Mouse (Mus musculus) intestine, embryonic 14.5 days (tissue): ENCODE results near the gene Prkcg. TPM values are rescaled to one million over a fixed set of nuclear protein-coding genes. Genes with fewer than 3 reads are reported as not detected.

Experiments
- ATAC-seq: fragments of 200-750 bp; cut with Nextera tagmentation; replicated peaks from 2 replicates; pipeline ENCODE4 v1.8.0; 2017; ENCODE audit warnings: low read depth, moderate number of reproducible peaks, moderate TSS enrichment, moderate library complexity; ENCODE audit not compliant: low FRiP score, low TSS enrichment
- DNase-seq: peaks from one replicate; pipeline ENCODE4 v3.0.0-alpha.2; 2018; ENCODE audit warnings: low spot score
- H3K27ac ChIP-seq: fragments of 300-500 bp; sonication (generic); 2 replicates; pipeline ENCODE4 v1.5.1; 2014; ENCODE audit warnings: low read depth, mild to moderate bottlenecking, control low read depth
- H3K27me3 ChIP-seq: fragments of 300-500 bp; sonication (generic); replicated peaks from 2 replicates; pipeline ENCODE4 v1.6.1; 2014; ENCODE audit warnings: low read length, control low read depth; ENCODE audit not compliant: control insufficient read depth, insufficient read depth
- H3K36me3 ChIP-seq: fragments of 300-500 bp; sonication (generic); 2 replicates; pipeline ENCODE4 v1.6.1; 2014; ENCODE audit warnings: low read length, control low read depth; ENCODE audit not compliant: control insufficient read depth, insufficient read depth
- H3K4me1 ChIP-seq: fragments of 300-500 bp; sonication (generic); replicated peaks from 2 replicates; pipeline ENCODE4 v1.6.1; 2014; ENCODE audit warnings: low read length, control low read depth, mixed read lengths; ENCODE audit not compliant: control insufficient read depth, insufficient read depth
- H3K4me2 ChIP-seq: fragments of 300-500 bp; sonication (generic); 2 replicates; pipeline ENCODE4 v1.6.1; 2014; ENCODE audit warnings: low read length
- H3K4me3 ChIP-seq: fragments of 300-500 bp; sonication (generic); 2 replicates; pipeline ENCODE4 v1.5.1; 2014; ENCODE audit warnings: low read depth, low read length, control low read depth, mixed read lengths
- H3K9ac ChIP-seq: fragments of 300-500 bp; sonication (generic); 2 replicates; pipeline ENCODE4 v1.6.1; 2014; ENCODE audit warnings: mild to moderate bottlenecking, low read length
- H3K9me3 ChIP-seq: fragments of 300-500 bp; sonication (generic); 2 replicates; pipeline ENCODE4 v1.6.1; 2016; ENCODE audit warnings: low read length, control low read depth; ENCODE audit not compliant: control insufficient read depth
- WGBS: fragments of 180-500 bp; shearing (Covaris S2); extraction: QIAGEN DNeasy Blood & Tissue Kit; methylation state at CpG from one replicate; pipeline ENCODE4 v1.1.7; 2014; 5-methylcytosine and 5-hydroxymethylcytosine counted together
- polyA plus RNA-seq: library from polyadenylated mRNA; unstranded; fragments of >200 nt; fragmentation: Nextera tagmentation; extraction: Ambion mirVana; gene quantifications from 2 replicates; pipeline ENCODE4 v1.2.1, GENCODE M21; 2014

Gene Prkcg
- polyA plus RNA-seq, 1 experiment from 2014 or later = 0.70 TPM

GRCm38 (mm10) chr7:3332619-3333521 lies 43.9 kb downstream of the Prkcg start, which contains the start of gene Cacng7:
Gene Cacng7, plus strand, starts transcription at chr7:3332955.
- Histone ChIP-seq H3K4me2 (peak within 1 kb of the TSS; percentile 67), H3K27me3 (no peaks in the 10 kb centered on the region; the same call in 1 of the 2 replicates), H3K9me3 (no peaks in the 10 kb centered on the region), H3K4me3 (peak within 1 kb of the TSS; percentile 60), H3K27ac (peak within 1 kb of the TSS; percentile 83), H3K9ac (peak within 1 kb of the TSS; percentile 72), H3K36me3 (no peaks in the 10 kb centered on the region), H3K4me1 (peaks cover 16% of the 10 kb centered on the region; the same call in 1 of the 2 replicates)
- DNase-seq = peak; percentile 82
- ATAC-seq = peak; percentile 48; the same call in 1 of the 2 replicates
- 1% methylated on average over 65 of the region's 65 CpGs for WGBS

GRCm38 (mm10) chr7:3333542-3333941 lies 44.6 kb downstream of the Prkcg start:
- H3K27ac ChIP-seq = peak overlapping the region; percentile 83
- ATAC-seq = no peak
- no peak for DNase-seq

GRCm38 (mm10) chr7:3336412-3336811 lies 47.4 kb downstream of the Prkcg start:
- peaks cover 5% of the 10 kb centered on the region; the same call in 1 of the 2 replicates for H3K4me1 ChIP-seq
- 70% methylated on average over 17 of the region's 17 CpGs for WGBS
- DNase-seq = no peak
- H3K4me3 ChIP-seq = no peak overlapping the region
- no peak overlapping the region for H3K27ac ChIP-seq
- no peak for ATAC-seq
- H3K9me3 ChIP-seq = no peaks in the 10 kb centered on the region
- no peak overlapping the region for H3K4me2 ChIP-seq
- peaks cover 19% of the 10 kb centered on the region for H3K36me3 ChIP-seq
- H3K27me3 ChIP-seq = no peaks in the 10 kb centered on the region; the same call in 1 of the 2 replicates
- no peak overlapping the region for H3K9ac ChIP-seq

More at GRCm38 (mm10) chr7:3333542-3333941, 44.6 kb downstream of the Prkcg start:
- Histone ChIP-seq H3K4me1 (peaks cover 16% of the 10 kb centered on the region; the same call in 1 of the 2 replicates), H3K4me3 (peak overlapping the region; percentile 60), H3K27me3 (no peaks in the 10 kb centered on the region; the same call in 1 of the 2 replicates), H3K4me2 (peak overlapping the region; percentile 67), H3K9ac (peak overlapping the region; percentile 72), H3K36me3 (no peaks in the 10 kb centered on the region), H3K9me3 (no peaks in the 10 kb centered on the region)
- WGBS = 8% methylated on average over 5 of the region's 5 CpGs

GRCm38 (mm10) chr7:3338286-3338935 lies 49.4 kb downstream of the Prkcg start:
- no peak for ATAC-seq
- 65% methylated on average over 11 of the region's 11 CpGs for WGBS

GRCm38 (mm10) chr7:3339010-3339409 lies 50.0 kb downstream of the Prkcg start:
- Histone ChIP-seq H3K36me3 (peaks cover 30% of the 10 kb centered on the region), H3K27ac (no peak overlapping the region), H3K9me3 (no peaks in the 10 kb centered on the region), H3K4me3 (no peak overlapping the region), H3K27me3 (no peaks in the 10 kb centered on the region; the same call in 1 of the 2 replicates), H3K4me1 (no peaks in the 10 kb centered on the region; the same call in 1 of the 2 replicates), H3K4me2 (no peak overlapping the region), H3K9ac (no peak overlapping the region)
- WGBS = 89% methylated on average over 11 of the region's 11 CpGs
- ATAC-seq = no peak
- no peak for DNase-seq

More at GRCm38 (mm10) chr7:3338286-3338935, 49.4 kb downstream of the Prkcg start:
- Histone ChIP-seq H3K9me3 (no peaks in the 10 kb centered on the region), H3K27ac (no peak overlapping the region), H3K4me2 (no peak overlapping the region), H3K4me3 (no peak overlapping the region), H3K9ac (no peak overlapping the region), H3K36me3 (peaks cover 29% of the 10 kb centered on the region), H3K27me3 (no peaks in the 10 kb centered on the region; the same call in 1 of the 2 replicates), H3K4me1 (peaks cover 4% of the 10 kb centered on the region; the same call in 1 of the 2 replicates)
- DNase-seq = no peak

- 91% methylated on average over 3 of the region's 3 CpGs for WGBS
- H3K9ac ChIP-seq = no peak overlapping the region
- H3K4me3 ChIP-seq = no peak overlapping the region
- ATAC-seq (no peak), DNase-seq (no peak)
- H3K4me1 ChIP-seq = no peaks in the 10 kb centered on the region
- H3K27me3 ChIP-seq = no peaks in the 10 kb centered on the region
- H3K9me3 ChIP-seq = no peaks in the 10 kb centered on the region
- H3K4me2 ChIP-seq = no peak overlapping the region
- H3K36me3 ChIP-seq = peaks cover 56% of the 10 kb centered on the region
- no peak overlapping the region for H3K27ac ChIP-seq
These were observed 54.9 kb downstream of the Prkcg start for GRCm38 (mm10) chr7:3343861-3344260.

- H3K4me2 ChIP-seq = no peak overlapping the region
- no peak overlapping the region for H3K4me3 ChIP-seq
- H3K27me3 ChIP-seq = no peaks in the 10 kb centered on the region
- no peak overlapping the region for H3K27ac ChIP-seq
- H3K36me3 ChIP-seq = peaks cover 63% of the 10 kb centered on the region
- H3K4me1 ChIP-seq = no peaks in the 10 kb centered on the region
- ATAC-seq (no peak), DNase-seq (no peak)
- no peak overlapping the region for H3K9ac ChIP-seq
- H3K9me3 ChIP-seq = no peaks in the 10 kb centered on the region
- WGBS = 87% methylated on average over 3 of the region's 3 CpGs
These were observed 56.3 kb downstream of the Prkcg start for GRCm38 (mm10) chr7:3345301-3345700.

- no peak overlapping the region for H3K27ac ChIP-seq
- H3K9me3 ChIP-seq = no peaks in the 10 kb centered on the region
- no peak overlapping the region for H3K4me2 ChIP-seq
- H3K27me3 ChIP-seq = no peaks in the 10 kb centered on the region
- peaks cover 57% of the 10 kb centered on the region for H3K36me3 ChIP-seq
- no peak overlapping the region for H3K4me3 ChIP-seq
- DNase-seq = no peak
- no peak overlapping the region for H3K9ac ChIP-seq
- WGBS = 65% methylated on average over 20 of the region's 20 CpGs
- H3K4me1 ChIP-seq = no peaks in the 10 kb centered on the region
- no peak for ATAC-seq
These were observed 58.6 kb downstream of the Prkcg start for GRCm38 (mm10) chr7:3347366-3348287.
